Mouse (Mus musculus) layer of hippocampus, adult 9-10 months (tissue): ENCODE data around the gene Cpeb3.
"Not testable (repeated sequence)": the region's sequence is repeated elsewhere in the genome, so short reads cannot be mapped to it uniquely, and the experiment has no call there.

Source experiments
- DNase-seq: peaks from one replicate; pipeline ENCODE4 v3.0.0; 2022; ENCODE audit warnings: low spot score

The Cpeb3 gene

DNA sequence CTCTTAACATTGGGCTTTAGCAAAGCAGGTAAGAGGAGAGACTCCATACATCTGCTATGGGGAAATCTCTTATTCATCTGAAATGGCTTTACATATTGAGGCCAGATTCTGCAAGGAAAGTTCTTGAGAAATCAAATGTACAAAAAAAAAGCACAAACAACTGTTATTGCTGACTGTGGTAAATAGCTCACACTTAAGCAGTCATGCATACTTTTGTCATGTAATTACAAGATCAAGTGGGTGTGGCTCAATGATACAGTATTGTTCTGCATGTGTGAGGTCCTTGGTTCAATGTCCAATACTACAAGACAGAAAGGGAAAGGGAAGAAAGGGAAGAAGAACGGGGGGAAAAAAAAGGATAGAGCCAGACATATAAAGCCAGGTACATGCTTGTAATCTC, 62.6 kb downstream of the Cpeb3 start:
- DNase-seq = no peak

DNA sequence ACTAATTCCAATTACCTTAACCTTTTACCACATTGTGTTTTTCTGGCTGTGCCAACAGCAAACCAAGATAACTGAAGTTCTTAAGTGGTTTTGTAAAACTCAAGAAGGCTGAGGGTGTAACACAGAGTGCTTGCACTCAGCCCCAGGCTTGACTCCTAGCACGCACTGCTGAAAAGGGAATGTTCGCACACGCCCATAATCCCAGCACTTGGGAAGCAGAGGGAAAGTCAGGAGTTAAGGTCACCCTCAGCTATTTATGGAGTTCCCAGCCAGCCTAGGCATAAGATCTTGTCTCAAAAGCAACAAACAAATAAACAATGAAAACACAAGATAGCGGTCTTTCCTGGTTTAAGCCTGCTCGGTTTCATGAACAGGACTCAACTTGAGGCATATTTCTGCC, 63.0 kb downstream of the Cpeb3 start:
- no peak for DNase-seq

DNA sequence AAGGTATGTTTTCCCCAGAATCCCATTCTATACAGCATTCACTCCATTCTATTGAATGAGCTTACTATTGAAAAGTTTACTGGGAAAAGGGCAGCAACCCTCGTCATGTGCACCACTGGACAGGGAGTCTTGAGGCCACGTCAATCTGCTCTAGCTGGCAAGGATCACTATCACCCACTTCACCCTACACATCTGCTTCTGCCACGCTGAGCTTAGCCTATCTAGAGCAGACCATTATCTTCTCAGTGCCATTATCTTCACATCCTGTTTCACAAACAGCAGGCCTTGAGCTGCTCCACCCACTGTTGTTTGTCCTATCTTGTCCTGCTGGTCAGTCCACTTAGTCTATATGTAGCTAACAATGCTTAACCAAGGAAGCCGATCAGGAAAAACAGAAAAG, 66.8 kb downstream of the Cpeb3 start:
- no peak for DNase-seq

DNA sequence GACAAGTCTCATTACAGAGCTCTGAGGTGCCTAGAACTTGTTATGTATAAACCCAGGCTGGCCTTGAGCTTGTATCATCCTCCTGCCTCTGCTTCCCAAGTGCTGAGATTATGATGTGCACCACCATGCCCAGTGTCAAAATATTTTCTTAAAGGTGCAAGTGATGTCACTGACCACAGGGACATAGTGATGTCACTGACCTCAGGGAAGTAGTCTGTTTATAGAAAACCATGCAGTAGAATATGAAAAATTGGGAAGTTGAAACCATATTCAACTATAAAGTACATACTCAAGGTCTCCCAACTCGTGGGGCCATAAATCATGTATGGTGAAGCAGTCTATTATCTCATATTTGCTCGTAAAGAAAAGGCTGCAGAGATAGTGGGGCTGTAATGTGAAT, 71.3 kb downstream of the Cpeb3 start:
- DNase-seq = no peak

DNA sequence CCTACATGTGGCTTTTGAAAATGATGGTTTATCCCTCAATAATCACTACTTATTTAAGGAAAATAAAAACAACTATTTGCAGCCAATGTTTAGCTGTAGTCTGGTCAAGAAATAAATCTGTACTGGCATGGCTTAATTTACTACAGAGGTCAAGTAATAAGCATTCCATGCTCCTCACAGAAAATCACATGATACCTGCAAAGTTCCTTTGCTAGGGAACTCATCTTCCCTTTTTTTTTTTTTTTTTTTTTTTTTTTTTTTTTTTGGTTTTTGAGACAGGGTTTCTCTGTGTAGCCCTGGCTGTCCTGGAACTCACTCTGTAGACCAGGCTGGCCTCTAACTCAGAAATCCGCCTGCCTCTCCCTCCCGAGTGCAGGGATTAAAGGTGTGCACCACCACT, 72.9 kb downstream of the Cpeb3 start:
- not testable (repeated sequence) for DNase-seq

DNA sequence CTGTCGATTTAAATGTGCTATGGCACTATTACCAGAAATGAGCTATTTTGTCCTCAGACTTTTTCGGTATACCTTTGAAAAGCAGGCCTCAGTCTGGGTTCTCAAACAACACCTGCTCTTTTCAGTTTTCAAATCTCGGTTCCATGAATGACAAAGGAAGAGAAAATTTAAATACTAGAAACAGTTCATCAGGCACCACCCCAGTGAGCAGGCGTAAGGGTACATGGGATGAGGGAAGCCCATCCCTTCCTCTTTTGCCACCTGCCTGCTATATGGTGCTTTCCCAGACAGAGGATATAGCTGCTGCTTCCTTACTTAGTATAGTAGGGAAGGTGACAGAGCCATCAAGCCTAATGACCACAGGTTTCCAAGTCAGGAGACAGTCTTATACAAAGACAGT, 74.7 kb downstream of the Cpeb3 start:
- no peak for DNase-seq

DNA sequence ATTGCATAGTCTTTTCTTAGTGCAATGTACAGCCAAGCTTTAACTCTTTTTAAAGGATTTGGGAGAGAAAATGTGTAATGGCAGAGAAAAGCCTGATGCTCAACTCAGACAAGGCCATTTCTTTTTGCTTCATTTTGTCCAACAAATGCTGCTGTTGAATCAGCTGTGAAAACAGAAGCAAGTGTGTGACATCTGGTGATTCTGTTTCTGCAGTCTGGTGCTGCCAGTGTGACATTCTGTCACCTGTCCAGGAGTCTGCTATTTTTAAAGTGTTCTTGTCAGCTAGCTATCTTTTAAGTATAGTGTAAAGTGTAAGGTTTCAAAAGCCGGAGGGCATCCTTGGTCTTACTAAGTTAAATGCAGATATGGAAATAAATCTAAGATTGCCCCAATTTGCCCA, 76.7 kb downstream of the Cpeb3 start:
- DNase-seq = no peak

DNA sequence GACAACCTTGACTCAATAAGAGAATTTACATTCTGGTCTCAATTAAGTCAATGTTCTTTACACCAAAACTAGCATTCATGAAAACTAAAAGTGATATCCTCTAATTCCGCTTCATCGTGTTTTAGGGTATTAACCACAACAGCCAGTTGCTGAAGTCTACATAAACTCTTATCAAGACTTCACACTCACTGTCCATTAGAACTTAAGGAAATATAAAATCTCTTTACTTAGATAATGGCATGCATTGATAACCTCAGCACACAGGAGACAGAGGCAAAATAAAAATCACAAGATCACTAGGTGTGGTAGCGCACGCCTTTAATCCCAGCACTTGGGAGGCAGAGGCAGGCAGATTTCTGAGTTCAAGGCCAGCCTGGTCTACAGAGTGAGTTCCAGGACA, 79.9 kb downstream of the Cpeb3 start:
- DNase-seq = no peak

DNA sequence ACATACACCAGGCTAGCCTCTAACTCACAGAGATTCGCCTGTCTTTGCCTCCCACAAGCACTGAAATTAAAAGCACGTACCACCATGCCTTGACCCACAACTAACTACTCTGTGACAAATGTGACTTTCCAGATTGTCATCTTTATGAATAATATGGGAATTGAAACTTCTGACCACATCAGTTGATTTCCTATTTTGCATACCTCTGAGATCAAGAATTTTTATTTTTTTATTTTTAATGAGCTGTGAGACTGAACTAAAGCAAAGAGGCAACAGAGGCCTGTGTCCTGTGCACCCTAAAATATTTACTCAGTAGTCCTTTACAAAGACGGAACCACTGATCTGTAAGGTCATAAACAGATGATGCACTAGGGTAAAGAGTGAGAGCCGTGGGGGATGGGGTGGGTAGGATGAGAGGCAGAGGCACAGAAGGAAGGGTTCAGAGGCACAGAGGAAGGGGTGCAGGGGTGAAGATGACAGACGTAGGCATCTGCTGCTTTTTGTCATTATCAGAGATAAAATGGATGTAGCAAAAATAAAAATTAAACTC, 81.3 kb downstream of the Cpeb3 start:
- DNase-seq = no peak

DNA sequence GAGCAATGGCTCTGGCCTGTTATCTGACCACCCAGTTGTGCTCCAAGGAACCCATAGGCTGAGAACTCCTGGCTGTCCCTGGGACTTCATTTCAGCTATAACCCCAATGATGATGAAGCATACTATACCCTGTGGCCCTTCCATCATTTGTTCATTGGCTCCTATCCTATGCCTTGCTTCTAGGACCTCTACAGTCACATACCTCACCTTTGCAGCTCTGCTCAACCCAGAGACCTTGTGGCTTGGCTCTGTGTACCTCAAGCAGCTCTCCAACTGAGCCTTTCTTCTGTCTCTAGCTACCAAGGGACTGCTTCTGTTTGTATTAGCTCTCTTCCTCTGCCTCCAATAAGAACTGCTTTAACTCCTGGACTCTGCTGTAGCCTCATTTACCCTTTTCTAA, 83.4 kb downstream of the Cpeb3 start:
- DNase-seq = no peak

DNA sequence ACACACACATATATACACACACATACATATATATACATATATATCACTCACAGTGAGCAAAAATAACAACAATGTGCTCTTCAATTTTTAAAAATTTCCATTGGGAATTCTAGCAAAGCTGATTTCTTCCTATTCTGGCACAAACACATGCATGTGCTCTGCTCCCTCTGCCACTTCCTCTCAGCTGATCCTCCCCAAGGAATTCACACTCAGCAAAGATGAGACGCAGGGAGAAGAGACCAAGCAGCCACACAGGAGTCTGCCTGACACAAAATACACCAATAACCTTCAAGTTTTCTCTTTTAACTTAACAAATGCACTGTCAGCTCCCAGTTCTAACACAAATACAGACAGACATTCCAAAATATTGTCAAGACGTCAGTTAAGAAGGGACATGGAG, 89.1 kb downstream of the Cpeb3 start:
- DNase-seq = no peak

DNA sequence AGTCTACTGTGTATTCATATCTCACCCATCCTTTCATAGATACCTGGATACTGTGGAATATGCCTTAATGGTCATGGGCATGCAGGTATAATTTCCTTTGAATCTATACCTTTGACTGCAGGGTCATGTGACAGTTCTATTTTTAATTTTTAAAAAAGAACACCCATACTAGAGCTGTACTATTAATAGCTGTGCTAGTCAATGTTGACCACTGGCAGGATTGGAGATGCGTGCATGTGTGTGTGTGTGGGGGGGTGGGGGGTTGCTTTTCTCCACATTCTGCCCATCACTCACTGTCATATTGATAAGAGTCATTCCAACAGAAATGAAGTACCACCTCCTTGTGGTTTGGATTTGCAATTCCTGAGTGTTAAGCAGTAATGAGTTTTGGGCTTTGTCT, 92.6 kb downstream of the Cpeb3 start:
- no peak for DNase-seq

DNA sequence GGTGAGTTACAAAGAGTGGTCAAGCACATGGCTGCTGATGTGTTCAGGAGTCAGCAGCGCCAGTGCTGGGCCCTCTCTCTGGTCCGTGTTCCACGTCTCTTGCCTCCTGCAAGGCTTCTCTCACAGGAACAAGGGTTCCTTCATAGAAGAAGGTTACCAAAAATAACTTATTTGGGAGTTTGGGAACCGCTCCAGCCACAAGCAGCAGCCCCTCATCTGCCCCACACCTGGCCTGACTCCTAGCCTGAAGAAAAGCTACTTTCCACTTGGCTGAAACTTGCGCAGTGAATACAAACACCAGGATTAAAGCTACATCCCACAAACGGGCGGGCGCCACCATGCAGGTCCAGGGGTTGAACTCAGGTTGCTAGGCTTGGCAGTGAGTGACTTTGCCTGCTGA, 93.0 kb downstream of the Cpeb3 start:
- DNase-seq = no peak

DNA sequence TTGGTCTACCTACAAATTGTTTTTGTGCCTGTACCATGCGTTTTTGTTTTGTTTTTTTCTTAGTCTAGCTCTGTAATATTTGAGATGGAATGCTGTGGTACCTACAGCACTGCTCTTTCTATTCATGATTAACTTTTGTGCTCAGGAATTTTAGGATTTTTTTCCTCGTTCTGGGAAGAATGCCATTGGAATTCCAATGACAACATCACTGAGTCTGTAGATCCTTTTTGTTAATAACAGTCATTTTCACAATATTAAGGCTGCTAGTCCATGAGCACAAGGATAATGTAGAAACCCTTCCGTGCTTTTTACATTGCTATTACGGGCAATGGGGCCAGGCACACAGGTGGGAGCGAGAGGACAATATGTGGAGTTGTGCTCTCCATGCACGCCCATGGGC, 96.6 kb downstream of the Cpeb3 start:
- no peak for DNase-seq

DNA sequence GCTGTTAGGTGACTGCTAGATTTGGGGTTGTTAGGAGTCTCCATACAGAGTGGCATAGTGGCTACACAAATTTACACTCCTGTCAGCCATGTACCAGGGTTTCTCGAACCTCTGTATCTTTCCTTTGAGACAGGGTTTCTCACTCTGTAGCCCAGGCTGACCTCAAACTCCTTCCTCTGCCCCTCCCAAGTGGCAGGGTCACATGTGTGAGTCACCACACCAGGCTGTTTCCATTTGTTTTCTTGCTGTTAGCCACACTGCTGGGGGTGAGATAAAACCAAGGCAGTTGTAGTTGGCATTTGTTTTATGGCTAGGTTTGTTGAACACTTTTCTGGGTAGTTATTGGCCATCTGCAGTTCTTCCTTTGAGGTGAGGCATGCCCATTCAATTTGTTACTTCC, 97.9 kb downstream of the Cpeb3 start:
- no peak for DNase-seq

DNA sequence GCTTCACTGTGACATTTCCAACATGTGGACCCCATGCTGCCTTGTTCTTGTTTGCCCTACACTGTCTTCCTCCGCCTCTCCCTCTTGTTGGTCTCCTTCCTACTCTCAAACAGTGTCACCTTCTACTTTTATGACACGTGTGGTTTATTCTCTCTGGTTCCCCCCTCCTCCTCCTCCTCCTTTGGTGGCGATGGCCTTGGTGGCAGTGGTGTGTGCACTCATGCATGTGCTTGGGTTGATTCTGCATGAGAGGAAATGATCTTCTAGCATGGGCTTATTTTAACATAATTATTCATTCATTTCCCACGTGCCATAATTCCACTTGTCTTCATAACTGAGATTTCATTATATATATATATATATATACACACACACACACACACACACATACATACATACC, 98.5 kb downstream of the Cpeb3 start:
- no peak for DNase-seq

DNA sequence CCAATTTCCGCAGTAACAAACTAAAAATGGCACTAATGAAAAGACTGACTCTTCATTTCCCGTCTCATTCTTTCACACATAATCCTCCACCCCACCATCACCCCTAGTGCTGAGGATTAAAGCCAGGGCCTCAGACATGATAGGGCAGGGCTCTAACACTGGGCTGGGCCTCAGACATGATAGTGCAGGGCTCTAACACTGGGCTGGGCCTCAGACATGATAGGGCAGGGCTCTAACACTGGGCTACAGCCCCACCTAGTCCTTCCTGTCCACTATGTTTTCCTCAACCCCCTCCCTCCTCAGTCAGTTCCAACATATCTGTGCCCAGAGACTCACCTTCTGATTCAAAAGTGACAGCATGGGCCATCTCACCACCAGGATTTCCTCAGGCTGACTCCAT, 107.7 kb downstream of the Cpeb3 start:
- DNase-seq = no peak

DNA sequence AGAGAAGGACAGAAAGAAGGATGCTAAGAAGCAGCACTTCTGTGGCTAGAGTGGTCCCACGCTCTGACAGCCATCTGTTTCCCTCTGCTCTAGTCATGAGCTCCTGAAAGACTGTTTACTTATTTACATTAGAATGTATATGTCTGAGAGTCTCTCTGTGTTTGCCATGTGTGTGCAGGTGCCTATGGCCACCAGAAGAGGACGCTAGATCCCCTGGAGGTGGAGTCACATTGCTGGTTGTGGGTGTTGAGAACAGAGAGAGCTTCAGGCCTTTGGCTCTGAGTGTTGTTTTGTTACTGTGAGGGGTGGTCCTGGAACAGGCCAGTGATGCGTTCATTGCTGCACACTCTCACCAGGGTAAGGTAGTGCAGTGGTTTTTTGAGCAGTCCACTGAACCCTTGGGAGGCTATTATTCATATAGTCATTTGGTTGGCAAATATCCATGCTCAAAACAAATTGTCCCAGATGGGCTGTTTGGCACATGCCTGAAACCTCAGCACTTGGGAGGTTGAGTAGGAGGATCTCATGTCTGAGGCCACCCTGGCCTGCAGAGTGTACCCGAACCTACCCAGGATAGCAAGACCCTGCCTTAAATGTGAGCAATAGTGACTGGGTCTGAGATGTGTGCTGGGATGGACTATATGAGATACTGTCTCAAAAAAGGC, 112.6 kb downstream of the Cpeb3 start:
- no peak for DNase-seq

DNA sequence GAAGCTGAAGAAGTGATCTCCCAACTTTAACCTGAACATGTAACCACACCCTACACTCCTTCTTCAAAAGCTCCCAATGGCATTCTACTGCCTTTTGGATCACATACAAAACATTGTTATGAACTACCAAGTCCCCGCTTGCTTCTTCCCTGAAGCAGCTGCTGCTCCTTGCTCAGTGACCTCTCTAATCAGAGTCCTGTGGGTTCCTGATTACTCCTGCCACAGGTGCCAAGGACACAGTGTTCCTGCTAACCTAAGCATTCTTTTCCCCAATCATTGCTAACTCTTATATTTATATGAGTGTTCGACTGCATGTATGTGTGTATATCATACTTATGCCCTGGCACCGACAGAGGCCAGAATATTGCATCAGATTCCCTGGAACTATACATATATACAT, 115.2 kb downstream of the Cpeb3 start:
- DNase-seq = no peak

DNA sequence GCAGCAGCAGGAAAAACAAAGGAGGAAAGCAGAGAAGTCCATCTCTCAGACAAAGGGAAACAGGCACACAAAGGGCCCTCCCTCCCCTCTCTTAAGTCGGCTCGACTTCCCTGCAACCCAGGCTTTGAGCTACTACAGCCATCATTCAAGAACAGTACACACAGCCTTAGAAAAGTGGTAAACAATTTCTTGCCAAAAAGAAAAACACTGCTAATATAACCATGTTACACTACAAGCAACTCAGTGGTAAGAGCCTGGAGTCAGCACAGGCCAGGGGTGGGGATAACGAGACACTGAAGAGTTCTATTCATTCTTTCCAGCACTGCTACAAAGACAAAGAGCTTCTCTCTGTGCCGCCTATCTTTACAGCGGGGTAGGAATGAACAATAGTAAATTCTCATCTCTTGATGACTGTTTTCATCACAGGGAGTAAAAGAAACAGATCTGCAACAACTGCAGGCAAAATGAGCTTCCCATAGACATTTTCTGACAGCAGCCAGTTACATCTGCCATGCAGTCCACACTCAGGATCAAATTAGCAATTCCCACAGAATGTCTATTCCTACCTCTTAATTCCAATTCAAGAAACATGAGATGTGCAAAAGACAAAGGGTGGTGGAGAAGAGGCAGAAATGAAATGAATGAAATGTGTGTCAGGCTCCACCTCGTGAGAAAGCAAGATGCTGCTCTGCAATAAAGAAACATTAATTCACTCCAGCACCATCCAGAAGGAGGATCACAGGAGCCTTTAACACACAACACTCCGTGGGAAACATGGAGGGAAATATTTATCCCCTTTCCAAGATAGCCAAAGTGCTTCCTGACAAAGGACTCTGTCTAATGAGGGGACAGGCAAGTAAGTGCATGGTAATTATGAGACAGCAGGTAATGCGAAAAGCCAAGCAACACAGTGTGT, 118.0 kb downstream of the Cpeb3 start:
- no peak for DNase-seq

DNA sequence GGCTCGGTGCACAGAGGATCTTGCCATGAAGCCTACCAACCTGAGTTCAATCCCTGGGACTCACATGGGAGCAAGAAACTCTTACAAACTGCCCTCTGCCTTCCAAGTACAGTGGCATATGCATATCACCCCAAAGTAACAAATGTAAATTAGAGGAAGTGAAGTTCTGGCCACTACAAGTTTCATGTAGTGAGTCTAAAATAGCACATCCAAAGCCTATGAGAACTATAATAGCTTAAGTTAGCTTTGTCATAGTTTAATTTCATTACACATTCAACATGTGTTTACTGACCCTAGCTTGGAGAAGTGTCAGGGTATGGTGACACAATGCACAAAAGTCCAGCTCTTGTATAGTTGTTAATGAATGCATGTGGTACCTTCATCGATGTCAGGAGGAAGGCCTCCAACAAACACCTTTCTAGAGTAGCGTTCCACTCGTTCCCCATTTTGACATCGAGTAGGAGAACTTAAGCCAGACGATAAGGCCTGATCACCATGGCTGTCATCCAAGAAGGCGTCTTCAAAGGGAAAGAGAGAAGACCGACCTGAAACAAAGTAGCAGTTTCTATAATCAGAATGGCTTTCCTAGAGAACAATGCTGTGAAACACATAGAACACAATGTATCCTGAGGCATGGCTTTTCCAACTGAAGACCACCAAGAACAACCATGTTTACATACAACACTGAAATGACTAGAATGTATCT, 120.2 kb downstream of the Cpeb3 start:
- no peak for DNase-seq

DNA sequence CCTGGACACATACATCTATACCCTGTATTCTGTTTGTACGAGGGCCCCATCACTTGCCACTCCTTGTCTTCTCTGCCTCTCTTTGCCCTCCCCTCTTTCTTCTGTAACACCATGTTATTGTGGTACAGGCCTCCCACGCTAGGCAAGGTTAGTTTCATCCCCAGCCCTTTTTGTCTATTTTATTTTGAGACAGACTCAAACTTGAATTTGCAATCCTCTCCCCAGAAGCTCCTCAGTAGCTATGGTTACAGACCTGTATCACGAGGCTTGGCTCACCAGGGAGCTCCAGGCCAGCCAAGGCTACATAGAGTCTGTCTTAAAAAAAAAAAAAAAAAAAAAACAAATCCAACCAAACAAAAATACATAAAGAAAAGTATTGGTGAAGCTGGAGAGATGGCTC, 123.9 kb downstream of the Cpeb3 start:
- no peak for DNase-seq

DNA sequence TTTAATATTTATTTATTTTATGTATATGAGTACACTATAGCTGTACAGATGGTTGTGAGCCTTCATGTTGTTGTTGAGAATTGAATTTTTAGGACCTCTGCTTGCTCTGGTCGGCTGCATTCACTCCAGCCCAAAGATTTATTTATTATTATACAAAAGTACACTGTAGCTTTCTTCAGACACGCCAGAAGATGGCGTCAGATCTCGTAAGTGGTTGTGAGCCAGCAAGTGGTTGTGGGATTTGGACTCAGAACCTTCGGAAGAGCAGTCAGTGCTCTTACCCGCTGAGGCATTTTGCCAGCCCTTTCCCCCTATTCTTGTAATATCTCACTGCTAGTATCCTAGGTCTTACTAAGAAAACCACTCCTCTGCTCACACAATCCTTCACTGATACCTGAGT, 126.9 kb downstream of the Cpeb3 start:
- DNase-seq = no peak
